Mouse (Mus musculus) spleen, postnatal 36 days (tissue): Measurements from ENCODE around the gene Ttc30b.
"Not testable (repeated sequence)": the region's sequence is repeated elsewhere in the genome, so short reads cannot be mapped to it uniquely, and the experiment has no call there.

Experiments used
- DNase-seq, 2 experiments: peaks; one replicate each; pipeline ENCODE4 v3.0.0; 2022; ENCODE audit warnings: low spot score in 2 of 2, mixed read lengths in 1 of 2

The Ttc30b gene

GRCm38 (mm10) chr2:75950685-75951084 is 12.3 kb upstream of the Ttc30b start:
- DNase-seq, result no peak

DNA sequence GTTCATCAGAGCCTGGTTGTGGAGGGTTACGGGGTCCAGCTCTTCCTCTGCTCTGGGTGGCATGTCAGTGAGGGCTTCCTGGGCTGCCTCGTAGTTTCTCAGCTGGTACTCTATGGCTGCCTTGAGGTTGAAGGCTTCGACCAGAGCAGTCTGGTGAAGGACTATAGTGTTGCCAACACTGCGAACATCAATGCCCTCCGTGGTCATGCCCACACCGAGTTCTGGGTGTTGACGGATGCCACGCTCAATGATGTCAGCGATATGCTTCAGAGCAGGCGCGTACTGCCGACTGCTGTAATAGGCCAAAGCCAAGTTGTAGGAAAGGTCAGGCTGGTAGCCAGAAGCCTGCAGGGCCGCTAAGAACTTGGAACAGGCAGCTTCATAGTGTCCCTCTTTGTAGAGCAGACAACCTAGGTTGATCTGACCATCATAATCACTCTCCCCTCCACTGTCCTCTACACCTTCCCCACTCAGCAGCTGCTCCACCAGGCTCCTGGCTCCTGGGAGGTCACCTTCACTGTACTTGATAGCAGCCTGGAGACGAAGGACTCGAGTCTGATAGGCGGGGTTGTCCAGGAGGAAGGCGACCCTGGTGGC is 767 bp downstream of the Ttc30b start:
- DNase-seq, result not testable (repeated sequence)

GRCm38 (mm10) chr2:75936685-75937084 is 1.7 kb downstream of the Ttc30b start:
- DNase-seq, result not testable (repeated sequence)

DNA sequence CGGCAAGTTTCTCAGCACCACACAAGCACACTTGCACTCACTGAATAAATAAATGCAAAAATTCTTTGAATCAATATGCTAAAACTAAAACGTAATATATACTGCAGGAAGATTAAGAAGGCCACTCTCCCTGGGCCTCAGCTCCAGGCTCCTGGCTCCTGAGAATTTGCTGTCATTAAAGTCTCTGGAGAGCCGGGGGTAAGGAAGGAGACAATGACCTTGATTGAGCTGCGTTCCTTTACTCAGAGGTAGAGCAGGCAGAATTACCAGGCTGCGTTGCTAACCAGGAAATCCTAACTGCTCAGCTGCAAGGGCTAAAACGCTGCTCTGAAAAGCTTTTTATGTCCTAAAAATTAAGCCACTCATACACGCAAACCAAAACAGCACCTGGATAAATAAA is 4.8 kb downstream of the Ttc30b start:
- no peak for DNase-seq

- no peak for DNase-seq
These were observed 7.4 kb downstream of the Ttc30b start for GRCm38 (mm10) chr2:75930941-75931340.

DNA sequence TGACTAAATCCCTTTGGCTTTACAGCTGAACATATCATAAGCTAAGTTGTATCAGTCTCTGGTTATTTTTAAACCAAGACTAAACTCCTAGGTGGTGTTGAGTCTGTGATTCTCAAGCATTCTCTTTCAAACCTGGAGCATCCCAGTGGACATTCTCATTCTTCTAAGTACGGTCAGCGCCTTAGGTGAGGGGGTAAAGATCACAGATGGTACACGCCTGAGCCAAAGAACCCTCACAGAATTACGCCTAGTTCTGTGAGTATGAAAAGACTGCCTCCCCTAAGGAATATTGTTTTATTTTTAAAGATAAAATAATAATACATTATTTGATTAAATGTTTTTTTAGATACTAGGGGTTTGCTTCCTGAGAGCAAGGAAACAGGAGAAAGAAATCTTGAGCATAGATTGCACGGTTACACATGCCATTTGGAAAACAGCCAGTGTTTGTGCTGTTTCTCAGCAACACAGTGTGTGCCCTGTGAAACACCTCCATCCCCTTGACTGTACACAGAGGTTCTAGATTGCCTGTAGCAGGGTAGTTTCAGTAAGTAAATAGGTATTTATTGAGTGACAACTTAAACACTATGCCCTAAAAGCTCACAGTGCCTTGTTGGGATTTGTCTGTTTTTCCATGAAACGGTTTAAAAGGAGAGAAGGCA is 8.5 kb downstream of the Ttc30b start:
- no peak for DNase-seq

GRCm38 (mm10) chr2:75929141-75929540 is 9.2 kb downstream of the Ttc30b start:
- no peak for DNase-seq

- DNase-seq, result no peak
These were observed 10.4 kb downstream of the Ttc30b start for GRCm38 (mm10) chr2:75928011-75928410.

DNA sequence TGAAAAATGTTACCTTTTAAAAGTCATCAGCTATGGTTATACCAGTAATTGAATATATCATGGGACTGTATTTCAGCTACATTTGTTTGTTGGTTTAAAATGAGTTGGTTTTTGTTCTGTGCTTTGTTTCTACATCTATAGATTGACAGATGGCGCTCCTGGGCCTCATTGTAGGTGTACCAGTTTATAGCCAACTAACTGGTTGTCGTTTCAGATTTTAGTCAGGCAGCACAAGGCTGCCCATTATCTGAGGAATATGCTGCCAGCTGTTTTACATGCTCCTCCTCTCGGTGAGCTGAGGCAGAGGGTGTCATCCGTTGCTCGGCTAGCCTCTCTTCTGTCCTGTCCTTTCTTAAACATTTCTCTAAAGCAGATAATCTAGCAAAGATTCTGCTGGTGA is 12.3 kb downstream of the Ttc30b start:
- DNase-seq, result no peak

DNA sequence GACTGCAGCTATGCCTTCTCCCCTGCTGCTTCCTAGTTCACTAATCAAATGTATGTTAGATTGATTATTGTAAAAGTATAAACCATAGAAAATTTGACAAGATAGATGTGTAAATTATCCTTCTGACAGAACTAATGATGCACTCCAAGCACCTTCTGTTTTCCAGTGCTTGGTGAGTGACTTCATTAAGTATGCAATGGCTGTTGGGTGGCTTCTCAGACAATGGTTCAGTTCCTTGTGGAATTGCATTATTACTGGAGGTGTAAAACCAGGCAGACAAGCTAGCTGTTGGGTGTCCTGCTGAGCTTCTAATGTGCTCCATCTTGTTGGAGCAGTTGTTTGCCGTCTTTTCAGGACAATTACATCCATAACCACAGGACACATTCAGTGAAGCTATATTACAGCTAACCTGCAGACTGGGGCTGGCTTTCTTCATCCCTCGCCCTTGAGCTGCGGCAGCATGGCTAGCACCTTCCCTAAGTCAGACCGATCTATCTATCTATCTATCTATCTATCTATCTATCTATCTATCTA is 14.5 kb downstream of the Ttc30b start:
- DNase-seq, result no peak

DNA sequence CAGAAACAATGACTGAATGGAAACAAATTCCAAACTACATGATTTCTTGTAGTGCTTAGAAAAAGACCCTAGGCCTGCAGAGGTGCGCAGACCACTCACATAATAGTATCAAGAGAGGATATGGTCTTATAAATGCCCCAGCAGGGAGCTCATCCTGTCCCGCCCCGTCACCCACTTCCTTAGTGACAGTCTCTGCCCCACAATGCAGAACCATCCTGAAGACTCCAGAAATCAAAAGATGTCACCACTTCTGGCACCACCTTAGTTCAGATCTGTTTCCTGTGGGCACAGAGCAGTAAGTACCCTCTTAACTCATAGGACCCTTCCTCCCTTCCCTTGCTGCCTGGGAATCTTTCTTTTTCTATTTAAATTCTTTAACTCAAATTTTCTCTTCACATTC is 23.3 kb downstream of the Ttc30b start:
- no peak for DNase-seq

- no peak for DNase-seq
These were observed 31.2 kb downstream of the Ttc30b start for GRCm38 (mm10) chr2:75907142-75907541.

DNA sequence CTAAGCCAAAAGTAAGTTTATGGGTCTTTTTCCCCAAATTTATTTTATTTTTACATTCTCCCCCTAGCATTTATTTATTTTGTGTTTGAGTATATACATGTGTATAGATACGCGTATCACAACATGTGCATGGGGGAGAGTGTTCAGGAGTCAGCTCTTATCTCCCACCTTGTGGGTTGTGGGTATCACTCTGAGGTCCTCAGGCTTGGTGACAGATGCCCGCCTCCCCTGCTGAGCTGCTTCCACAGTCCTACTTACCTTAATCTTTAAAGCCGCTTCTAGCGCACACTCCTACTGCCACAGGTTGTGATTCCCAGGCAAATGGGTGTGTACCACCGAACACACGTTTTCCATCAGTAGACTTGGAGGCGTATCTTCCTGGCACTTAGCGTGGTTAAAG is 36.5 kb downstream of the Ttc30b start:
- DNase-seq, result no peak

- no peak for DNase-seq
These were observed 38.1 kb downstream of the Ttc30b start for GRCm38 (mm10) chr2:75900281-75900680.

- no peak for DNase-seq
These were observed 42.7 kb downstream of the Ttc30b start for GRCm38 (mm10) chr2:75895711-75896110.

GRCm38 (mm10) chr2:75891981-75892380 is 46.4 kb downstream of the Ttc30b start:
- no peak for DNase-seq
